Mouse (Mus musculus) lung, postnatal 14 days (tissue): Measurements from ENCODE around the gene Parvg.
A peak's percentile ranks its signal among the peaks of the same experiment; 100 is the strongest.
"Not testable (repeated sequence)": the region's sequence is repeated elsewhere in the genome, so short reads cannot be mapped to it uniquely, and the experiment has no call there.

Experiments used
- DNase-seq: peaks from one replicate; pipeline ENCODE4 v3.0.0; 2021

Gene Parvg

GRCm38 (mm10) chr15:84323966-84324869, at the start of gene Parvg:
TSS of gene Parvg (plus strand) at chr15:84324026.
- DNase-seq = peak; percentile 17

GRCm38 (mm10) chr15:84276066-84276465, 47.8 kb upstream of the Parvg start:
- no peak for DNase-seq

- no peak for DNase-seq
These were observed 45.7 kb upstream of the Parvg start for GRCm38 (mm10) chr15:84278091-84278490.

DNA sequence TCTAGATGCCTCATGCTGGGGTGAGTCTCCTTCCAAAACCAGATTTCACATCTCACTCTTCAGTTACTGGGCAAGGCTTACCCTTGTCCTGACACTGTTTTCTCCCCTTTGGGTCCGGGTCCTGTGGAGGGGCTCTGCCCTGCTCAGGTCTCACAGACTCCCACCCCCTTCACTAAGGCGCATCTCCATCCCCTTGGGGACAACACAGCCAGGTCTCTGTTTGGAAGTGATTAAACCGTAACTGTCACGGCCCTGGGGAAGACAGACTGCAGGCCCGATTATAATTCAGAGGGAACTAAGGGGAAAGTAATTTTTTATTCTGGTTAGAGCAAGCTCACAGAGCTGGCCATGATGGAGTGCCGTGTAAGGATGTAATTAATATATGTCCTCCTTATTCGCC, 45.2 kb upstream of the Parvg start:
- DNase-seq = no peak

DNA sequence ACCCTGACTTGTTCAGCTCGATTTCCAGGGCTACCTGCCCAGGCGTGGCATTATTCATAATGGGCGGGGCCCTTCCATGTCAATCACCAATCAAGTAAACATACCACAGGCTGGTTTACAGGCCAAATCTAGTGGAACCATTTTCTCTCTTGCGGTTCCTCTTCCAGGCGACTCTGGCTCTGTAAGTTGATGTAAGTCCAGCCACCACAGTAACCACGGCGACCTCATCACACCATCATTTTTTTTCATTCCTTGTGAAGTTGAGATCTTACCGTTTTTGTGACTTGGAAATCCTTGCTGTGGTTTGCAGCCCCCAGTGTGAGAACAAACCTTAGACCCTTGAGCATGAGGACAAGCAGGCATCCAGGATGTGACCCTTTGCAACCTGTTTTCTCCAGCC, 43.5 kb upstream of the Parvg start:
- DNase-seq = no peak

DNA sequence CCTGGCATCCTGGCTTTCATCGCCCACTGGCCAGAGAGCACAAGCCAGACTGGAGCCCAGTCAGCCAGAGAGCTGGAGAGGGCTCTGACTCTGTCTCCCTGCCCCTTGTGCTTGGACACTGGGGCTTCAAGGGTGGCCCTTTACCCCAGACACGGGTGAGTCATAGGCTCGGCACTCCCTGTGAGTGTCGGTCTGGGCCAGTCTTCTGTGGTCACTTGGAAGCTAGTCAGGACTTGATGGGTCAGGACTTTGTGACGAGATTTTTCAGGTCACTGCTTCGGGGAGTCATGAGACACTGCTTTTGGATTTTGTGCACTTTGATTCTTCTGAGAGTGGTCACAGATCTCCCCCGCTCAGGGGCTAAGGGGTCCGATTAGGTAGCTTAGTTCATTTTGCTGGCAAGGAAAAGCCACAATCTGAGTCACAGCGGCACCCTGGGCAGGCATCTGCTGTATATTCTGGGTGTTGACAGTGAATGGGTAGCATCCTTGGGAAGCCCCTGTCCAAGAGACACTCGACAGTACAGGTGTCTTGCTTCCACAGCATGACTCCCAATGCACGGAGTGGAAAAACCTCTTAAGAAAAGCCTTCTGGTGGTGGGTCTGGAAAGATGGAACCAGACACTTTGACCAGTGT, 43.0 kb upstream of the Parvg start:
- DNase-seq = no peak

DNA sequence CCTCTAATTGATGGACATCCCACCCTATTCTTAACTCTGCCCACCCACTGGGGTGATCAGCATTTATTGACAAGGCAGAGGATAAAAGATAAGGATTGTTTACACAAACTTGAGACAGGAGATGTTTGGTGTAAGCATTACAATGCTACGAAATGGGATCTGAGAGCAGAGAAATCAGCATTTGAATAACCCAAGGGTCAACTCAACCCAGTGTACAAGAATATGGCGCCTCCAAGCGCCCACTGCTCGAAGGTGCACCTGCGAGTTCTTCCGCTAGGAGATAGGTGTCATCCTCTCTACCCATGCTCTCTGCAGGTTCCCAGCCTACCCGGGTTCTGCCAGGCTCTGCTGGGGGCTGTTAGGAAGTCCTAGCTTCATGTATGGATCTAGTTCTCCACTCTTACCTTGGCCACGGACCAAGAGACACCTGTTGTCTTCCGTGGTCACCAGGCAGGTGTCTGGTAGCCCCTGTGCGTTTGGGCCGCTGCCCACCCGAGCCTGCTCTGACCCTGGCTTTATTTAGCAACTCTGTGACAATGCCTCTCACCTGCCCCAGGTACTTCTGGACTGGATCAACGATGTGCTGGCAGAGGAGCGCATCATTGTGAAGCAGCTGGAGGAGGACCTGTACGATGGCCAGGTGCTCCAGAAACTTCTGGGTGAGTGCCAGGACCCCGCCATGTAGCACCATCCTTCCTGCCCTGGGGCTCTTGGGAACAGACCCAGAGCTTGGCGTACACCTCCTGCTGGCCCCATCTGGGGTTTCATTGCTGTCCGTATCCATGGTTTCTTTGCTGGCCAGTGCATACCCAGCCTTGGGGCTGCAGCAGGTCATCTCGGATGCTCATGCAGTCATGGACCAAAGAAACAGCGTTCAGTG, 41.4 kb upstream of the Parvg start:
- no peak for DNase-seq

GRCm38 (mm10) chr15:84284059-84284458, 39.8 kb upstream of the Parvg start:
- peak; percentile 62 for DNase-seq

DNA sequence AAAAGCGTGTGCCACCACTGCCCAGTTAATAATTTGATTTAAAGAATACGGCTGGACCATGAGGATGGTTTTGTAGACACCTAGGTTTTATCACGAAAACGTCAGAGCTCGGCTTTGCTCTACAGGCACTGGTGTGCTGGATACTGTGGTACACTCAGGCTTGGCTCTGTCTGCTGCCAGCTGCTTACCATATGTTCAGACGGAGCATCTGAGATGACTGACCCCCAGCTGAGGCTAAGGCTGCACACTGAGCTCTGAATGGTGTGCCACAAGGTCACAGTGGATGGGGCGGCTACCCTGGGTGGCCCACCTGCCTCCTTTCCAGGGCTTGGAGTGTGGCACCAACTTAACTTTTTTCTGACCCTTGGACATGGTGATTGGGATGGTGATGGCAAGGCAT, 38.4 kb upstream of the Parvg start:
- no peak for DNase-seq

- DNase-seq = not testable (repeated sequence)
These were observed 34.9 kb upstream of the Parvg start for GRCm38 (mm10) chr15:84288953-84289352.

GRCm38 (mm10) chr15:84291097-84291496, 32.7 kb upstream of the Parvg start:
- DNase-seq = no peak

- DNase-seq = no peak
These were observed 30.2 kb upstream of the Parvg start for GRCm38 (mm10) chr15:84293590-84293989.

DNA sequence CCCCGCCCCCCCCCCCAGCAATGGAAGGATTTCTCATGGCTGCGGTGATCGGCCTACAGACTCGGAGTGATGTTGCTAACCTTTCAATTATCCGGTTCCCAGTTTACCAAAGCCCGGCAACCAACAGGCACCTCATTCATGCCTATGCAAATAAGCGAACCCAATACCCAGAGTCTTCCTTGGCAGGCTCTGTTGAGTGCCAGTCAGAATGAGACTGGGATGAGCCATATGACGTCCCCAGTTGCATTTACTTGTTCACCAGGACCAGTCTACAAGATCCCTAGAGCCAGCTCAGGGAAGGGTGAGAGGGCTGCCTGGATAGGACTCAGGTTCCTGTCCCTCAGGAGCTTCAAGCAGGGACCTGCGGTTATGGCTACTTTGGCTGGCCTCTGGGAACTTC, 29.4 kb upstream of the Parvg start:
- DNase-seq = no peak

- no peak for DNase-seq
These were observed 28.6 kb upstream of the Parvg start for GRCm38 (mm10) chr15:84295225-84295624.

DNA sequence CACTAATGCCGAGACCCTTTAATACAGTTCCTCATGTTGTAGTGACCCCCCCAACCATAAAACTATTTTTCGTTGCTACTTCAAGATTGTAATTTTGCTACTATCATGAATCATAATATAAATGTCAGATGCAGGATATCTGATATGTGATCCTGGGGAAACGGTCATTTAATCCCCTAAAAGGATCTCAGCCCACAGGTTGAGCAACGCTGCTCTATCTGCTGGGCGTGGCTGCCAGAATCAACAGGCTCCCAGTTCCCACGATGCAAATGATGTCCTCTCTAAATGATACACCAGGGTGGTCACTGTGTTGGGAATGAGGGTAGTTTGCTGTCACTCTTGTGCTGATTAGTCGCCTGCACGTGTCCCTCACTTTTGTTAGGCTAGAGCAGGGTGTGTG, 26.4 kb upstream of the Parvg start:
- DNase-seq = no peak

GRCm38 (mm10) chr15:84298804-84299370, 24.9 kb upstream of the Parvg start:
- peak; percentile 10 for DNase-seq

GRCm38 (mm10) chr15:84299662-84300333, 24.0 kb upstream of the Parvg start:
- no peak for DNase-seq

DNA sequence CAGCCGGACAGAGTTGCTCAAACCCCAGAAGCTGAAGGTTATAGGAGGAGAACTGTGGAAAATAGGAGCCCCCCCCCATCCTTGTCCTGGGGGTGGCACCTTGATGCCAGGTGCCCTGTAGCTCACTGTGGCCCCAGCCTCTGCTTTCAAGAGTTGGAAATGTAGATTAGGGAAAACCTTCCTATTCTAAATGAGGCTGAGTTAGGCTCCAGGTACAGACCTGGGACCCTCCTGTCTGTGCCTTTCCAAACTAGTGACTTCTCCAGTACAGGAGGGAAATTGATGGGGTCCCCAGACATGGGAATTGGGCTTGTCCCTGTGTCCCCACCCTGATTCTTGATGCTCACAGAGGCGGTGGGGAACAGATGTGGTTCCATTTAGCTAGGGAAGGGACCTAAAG, 23.2 kb upstream of the Parvg start:
- no peak for DNase-seq

GRCm38 (mm10) chr15:84301026-84301425, 22.8 kb upstream of the Parvg start:
- DNase-seq = peak; percentile 49

DNA sequence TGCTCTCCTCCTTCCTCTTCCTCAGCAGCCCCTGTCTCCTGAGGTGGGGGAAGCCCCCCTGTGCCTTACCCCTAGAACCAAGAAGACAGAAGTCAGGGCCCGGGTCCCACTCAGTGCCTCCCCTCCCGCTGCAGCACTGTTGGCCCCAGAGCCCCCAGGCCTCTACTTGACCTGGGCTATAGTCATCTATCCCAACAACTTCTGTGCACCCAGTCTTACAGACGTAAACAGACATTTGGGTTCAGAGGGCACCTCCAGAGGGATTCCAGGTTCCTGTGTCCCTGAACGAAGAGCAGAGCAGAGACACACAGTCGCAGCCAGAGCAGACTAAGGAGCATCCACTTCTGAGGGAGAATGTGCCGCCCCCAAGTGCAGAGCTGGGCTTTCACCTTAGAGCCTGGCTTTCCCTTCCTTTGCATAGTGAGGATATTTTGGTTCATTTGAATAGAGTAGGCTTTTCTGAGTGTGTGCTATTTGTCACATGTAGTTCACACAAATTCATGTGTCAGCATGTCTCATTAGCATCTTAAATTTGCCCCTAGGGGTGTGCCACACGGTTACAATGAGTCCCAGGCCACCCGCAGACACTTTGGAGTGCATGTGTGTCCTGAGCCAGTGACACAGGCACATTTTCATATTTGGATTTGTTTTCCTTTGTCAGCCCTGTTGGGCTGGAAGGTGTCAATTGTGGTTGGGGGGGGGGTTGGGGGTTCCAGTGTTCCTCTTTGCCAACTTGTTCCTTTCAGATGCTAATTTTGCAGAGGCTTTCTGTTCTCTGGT, 22.0 kb upstream of the Parvg start:
- DNase-seq = no peak

DNA sequence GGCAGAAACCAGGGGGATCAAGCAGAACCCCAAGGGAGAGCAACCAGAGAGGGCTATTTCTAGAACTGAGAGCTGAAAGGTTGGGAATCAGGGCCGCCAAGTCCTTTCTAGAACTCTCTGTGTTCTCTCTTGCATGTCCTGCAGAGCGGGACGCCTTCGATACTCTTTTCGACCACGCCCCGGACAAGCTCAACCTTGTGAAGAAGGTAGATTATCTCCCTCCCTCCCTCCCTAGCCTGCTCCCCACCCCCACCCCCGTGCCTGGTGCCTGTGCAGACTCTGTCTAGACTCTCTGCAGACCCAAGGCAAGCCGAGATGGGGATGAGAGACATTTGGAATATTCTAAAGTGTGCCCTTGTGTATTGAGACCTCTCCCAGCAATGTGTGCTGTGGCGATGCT, 20.6 kb upstream of the Parvg start:
- no peak for DNase-seq

DNA sequence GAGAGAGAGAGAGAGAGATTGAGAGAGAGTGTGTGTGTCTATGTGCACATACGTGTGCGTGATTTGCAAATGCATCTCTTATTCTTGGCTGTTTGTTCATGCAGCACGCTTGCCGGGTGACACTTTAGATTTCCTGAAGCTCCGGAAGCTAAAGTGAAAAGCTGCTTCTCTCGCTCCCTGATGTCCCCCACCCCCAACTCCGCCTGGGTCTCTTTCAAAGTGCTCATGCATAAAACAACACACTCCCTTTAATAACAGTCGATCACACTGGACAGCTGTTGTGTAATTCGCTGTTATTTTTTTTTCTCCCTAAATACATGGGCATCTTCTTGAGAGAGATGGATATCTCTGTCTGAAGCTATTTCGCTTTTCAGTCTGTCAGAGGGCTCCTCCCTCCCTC, 18.5 kb upstream of the Parvg start:
- DNase-seq = no peak
